Mouse (Mus musculus) layer of hippocampus, postnatal 25 days (tissue): Measurements from ENCODE around the gene Cacna1b. TPM values are rescaled to one million over a fixed set of nuclear protein-coding genes. Genes with fewer than 3 reads are reported as not detected.

Experiments used
- DNase-seq, 2 experiments: peaks; one replicate each; pipeline ENCODE4 v3.0.0; 2022; ENCODE audit warnings: mixed read lengths in 2 of 2, low spot score in 1 of 2; ENCODE audit errors: extremely low spot score in 1 of 2
- total RNA-seq, 2 experiments: library from RNA; stranded (reverse); gene quantifications; 2 replicates each; pipeline ENCODE4 v1.2.3; 2021

The Cacna1b gene
- total RNA-seq, 2 experiments from 2014 or later: 72.4 to 84.0 TPM

DNA sequence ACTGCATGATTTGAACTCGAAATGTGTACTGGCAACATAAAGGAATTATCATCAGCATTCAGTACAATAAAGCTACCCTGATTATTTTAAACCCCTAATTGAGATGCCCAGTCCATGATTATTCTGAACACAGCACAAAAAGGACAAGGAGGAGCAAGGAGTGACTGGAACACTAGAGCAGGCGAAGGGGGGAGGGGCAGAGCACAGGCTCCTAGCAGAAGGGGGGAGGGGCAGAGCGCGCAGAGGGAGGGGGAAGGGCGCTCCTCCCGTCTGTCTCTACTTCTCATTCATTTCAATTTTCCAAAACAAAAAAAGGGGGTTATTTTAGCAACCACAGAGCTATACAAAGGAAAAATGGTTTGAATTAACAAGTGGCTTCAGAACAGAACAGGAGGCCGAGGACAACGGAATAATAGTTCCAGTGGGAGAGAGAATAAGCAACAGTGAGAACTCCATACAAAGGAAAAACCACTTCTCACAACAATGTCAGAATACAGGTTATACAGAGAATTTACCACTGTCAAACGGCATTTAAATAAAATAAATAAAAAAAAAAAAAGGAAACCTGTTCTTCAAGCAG lies 98.2 kb downstream of the Cacna1b start:
- peak in 1 of 2 experiments; percentile 53 for DNase-seq

- no peak for DNase-seq
Observed at GRCm38 (mm10) chr2:24659150-24659775, 103.7 kb downstream of the Cacna1b start.

DNA sequence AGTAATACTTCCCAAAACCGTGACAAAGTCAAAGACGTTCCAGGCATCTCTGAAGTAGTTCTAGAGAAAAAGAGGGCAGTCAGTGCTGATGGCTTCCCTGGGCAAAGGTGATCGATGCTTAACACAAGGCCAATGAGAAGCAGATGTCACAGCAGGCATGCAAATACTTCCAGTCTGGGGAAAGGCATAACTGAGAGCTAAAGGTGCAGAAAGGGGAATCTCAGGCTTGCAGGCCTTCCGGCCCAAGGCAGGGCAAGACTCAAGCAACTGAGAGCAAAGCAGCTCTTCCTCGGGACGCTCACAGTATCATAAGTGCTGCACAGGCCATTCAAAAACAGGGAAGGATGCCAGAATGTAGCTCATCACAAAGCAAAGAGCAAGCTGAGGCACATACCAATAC lies 114.4 kb downstream of the Cacna1b start:
- DNase-seq: no peak

DNA sequence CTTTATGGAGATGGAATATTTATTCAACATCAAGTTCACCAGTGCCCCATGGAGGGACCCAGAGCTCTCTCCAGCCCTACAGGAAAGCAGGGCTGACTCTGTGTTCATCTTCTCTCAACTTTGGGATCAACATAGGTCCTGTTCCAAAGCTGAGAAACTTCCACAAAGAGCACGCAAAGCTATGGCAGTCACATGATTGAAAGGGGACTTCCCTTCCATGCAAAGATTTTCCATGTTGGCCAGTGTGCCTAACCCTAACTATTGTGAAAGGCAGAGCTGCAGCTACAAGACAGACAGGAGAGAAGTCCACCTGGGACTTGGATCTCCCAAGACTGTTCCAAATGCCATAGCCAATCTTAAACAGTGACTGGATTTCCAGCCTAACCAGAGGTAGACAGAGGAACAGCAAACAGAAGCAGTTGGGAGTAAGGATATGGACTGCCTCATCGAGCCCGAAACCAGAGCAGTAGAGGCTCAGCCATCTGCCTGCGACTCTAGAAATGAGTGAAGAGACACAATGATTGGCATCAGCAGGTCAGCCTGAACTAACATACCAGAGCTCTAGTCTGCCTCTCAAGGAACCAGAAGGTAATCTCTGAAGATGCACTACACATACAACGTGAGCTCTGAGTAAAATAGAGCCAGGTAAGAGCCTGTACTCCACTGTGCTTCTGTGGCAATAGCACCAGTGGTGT lies 116.4 kb downstream of the Cacna1b start:
- DNase-seq: no peak

- DNase-seq: no peak
Observed at GRCm38 (mm10) chr2:24642834-24643233, 120.1 kb downstream of the Cacna1b start.

- DNase-seq: no peak
Observed at GRCm38 (mm10) chr2:24638102-24638954, 124.6 kb downstream of the Cacna1b start.

DNA sequence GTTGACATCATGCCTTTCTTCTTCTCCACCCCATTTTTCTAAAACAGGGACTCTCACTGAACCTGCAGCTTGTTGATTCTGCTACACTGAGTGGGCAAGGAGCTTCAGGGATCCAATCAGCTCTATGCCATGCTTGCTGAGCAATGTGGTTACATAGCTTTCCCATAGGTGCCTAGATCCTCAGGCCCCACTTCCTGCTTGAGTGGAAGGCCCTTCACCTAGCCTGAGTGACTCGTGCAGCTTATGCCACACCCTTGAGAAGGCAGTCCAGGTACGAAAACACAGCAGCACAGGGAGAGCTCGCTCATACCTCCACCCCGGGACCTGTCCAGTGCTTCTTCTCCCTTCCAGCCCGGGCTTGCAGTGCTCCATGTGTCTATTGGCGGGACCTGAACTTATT lies 129.3 kb downstream of the Cacna1b start:
- no peak for DNase-seq

DNA sequence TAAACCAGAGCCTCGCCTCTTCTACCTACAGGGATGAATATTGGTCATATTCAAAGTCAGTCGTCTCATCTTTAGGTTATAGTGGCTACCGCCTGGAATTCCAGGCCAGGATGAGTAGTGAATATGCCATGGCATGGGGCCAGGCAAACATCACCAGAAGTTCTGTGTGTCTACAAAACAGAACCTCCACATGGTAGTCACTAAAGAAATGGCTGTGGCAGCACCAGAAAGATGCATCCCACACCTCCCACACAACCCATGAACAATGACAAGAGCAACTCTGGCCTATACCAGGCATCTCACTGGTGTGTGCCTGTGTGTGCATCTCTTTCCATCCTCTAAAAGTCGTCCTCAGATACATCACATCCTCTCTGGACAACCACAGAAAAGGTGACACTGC lies 145.8 kb downstream of the Cacna1b start:
- DNase-seq: no peak

DNA sequence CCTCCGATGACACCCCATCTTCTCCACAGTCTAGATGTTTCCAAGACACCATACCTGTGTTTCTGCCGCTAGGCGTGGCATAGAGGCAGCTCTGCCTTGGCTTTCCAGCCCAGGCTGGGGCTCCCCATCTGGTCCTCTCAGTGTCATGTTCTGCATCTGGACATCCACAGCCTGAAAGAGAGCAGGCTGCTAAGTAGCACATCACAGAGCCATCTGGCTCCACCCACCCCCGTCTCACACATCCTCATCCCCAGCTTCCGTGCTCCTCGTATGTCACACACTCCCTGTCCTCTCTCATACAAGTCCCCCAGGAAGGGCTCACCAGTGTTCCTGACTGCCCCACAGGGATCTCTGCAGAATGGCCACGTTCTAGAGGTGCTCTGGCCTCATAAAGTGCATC lies 153.2 kb downstream of the Cacna1b start:
- no peak for DNase-seq

DNA sequence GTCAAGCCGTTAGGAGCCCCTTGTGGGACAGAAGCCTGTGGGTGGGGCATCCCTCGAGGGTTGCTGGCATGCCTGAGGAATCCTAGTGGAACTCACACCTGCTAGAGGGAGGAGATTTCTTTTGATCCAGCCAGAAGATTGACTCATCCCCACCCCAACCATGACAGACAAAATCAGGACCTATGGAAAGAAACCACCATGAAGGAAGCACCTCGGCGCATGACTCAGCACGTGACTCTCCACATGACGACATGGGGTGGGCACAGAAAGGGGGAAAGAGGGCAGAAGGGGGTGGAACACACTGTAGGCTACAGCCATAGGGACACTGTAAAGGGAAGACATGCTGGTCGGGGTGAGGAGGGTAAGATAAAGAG lies 154.2 kb downstream of the Cacna1b start:
- DNase-seq: no peak

- no peak for DNase-seq
Observed at GRCm38 (mm10) chr2:24607905-24608764, 154.8 kb downstream of the Cacna1b start.

GRCm38 (mm10) chr2:24606531-24606930 lies 156.4 kb downstream of the Cacna1b start:
- no peak for DNase-seq

DNA sequence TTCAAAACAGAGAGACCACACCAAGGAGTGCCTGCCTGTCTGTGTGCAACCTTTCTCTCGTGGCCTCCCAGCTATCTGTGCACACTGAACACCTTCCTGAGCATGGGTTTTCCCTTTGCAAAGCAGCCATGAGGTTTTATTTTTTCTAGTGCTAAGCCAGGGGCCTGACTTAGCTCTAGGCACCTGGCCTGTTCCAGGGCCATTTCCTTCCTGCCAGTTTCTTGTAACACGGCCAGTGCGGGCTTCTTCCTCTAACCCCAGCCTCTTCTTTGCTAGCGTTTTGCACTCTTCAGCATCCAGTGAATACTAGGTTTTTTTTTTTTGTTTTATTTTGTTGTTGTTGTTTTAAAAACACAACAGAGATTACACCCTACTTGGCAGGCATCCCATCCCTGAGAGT lies 157.9 kb downstream of the Cacna1b start:
- no peak for DNase-seq

DNA sequence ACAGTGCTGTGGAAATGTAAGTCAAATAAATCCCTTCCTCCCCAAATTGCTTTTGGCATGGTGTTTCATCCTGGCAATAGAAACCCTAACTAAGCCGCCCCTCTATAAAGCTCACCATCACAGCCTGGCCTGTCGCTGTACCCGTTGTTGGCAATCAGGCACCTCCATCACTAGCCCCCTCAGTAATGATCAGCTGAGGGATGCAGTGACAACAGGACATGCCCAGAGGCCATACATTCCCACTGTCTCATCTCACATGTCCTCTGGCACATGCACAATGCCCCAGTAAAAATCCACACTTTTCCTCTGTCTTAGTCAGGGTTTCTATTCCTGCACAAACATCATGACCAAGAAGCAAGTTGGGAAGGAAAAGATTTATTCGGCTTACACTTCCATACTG lies 173.5 kb downstream of the Cacna1b start:
- DNase-seq: no peak

DNA sequence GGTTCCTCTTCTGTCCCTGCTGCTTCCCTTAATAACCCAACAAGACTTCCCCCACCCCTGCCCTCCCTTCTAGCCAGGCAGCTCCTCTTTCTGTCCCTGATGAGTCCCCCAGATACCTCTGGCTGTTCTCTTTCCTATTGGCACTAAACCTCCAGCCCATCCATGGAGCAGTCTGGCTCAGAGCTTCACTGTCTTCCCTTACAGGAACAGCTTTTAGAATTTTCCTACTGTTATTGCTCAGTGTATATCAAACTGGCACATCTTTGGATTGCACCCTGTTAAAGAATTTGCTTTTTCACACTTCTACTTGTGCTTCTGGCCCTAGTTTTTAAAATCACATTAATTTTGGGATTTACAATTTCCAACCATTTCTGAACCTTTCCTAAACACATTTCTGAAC lies 175.0 kb downstream of the Cacna1b start:
- no peak for DNase-seq

DNA sequence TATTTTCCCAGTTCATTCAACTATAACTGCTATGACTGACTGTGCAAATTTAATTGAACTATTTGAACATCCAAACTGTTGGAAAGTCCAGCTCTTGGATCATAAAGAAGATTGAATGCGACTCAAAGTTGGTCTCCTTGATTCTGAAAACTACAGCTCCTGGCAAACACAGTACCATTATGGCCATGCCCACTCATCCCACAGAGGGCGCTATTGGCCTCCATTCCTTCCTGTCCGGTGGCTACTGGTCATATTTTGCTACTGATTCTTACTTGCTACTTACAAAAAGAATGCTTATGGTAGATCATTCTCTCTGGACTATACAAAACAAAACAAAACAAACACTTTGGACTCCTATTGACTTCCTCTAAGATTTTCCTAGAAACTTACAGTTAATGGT lies 188.3 kb downstream of the Cacna1b start:
- DNase-seq: peak; percentile 35 to 80

DNA sequence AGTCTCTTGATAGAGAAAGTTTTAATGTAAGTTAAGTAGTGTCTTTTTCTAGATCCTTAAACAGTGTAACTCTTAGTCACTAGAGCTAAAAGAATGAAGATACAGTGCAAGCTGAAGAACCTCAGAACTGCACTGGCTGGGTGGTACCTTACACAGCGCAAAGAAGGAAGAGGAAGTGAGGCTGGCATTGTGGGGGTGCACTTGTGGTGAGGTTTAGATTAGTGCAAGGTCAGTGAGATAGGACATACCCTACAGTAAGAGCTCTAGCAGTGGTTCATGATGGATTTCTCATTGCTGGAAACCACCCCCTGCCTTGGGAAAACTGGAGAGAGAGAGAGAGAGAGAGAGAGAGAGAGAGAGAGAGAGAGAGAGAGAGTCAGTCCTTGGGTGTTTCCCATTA lies 192.0 kb downstream of the Cacna1b start:
- no peak for DNase-seq

DNA sequence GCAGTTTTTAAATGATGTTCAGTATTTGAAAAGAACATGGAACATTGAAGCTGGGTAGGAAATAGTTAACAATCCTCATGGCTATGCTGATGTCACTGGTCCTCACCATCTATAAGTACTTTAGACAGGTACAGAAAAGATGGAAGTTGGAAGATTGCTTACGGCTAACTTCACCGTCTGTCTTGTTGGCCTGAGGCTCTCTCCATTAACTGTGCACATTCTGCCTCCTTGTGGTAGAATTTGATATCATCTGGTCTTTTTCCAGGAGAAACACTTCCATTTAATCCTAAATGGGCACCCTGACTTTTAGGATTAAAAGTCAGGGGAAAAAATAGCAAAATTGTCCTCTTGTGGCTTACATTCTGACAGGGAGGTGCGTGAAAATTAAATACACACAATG lies 194.4 kb downstream of the Cacna1b start:
- peak in 1 of 2 experiments; percentile 16 for DNase-seq

DNA sequence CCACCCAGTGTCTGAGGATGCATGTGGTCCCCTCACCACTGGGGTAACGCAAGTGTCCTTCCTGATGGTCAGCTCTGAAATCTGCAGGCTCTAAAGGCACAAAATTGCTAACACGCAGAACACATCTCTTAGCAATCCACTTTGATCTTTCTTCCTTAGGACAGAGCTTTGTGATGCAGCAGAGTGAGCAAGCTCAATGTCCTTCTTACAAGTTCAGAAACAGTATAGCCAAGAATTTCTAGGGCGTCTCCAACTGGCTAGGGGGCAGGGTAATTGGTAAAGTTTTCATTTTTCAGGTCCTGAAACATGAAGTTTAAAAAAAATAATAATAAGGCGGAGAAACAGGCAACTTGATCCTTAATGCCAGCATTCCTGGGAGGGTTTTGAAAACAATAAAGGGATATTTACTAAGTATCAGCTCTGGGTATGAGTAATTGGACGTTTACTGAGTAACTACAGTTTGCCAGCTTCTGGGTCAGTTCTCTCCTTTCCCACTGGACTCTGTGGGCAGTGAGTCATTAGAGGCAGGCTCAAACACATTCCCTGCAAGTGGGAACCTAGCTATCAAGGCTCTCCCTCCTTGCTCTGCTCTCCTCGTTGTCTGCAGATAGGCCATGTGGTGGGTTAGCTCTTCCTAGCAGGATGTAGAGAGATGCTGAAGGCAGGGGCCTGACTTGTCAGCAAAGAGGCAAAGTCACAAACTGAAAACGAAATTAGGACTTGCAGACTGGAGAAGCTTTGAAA lies 200.2 kb downstream of the Cacna1b start:
- no peak for DNase-seq
